Mouse (Mus musculus) bone marrow macrophage, adult 2 months (primary cell): ENCODE measurements around the gene Eno2. TPM values are rescaled to one million over a fixed set of nuclear protein-coding genes. Genes with fewer than 3 reads are reported as not detected.
A peak's percentile ranks its signal among the peaks of the same experiment; 100 is the strongest.

Experiments
- H3K27ac ChIP-seq: 2 replicates; pipeline ENCODE4 v1.5.1; 2012; ENCODE audit warnings: low read depth, low read length; ENCODE audit not compliant: insufficient read depth
- H3K4me1 ChIP-seq: 2 replicates; pipeline ENCODE4 v1.6.1; 2012; ENCODE audit warnings: low read length; ENCODE audit not compliant: control insufficient read depth, insufficient read depth
- H3K4me3 ChIP-seq: 2 replicates; pipeline ENCODE4 v1.5.1; 2012; ENCODE audit warnings: mild to moderate bottlenecking, low read length, moderate library complexity; ENCODE audit not compliant: insufficient read depth
- CTCF ChIP-seq: IDR thresholded peaks from 2 replicates; pipeline ENCODE4 v1.5.1; 2012; ENCODE audit warnings: low read depth, mild to moderate bottlenecking, low read length, moderate library complexity
- POLR2A ChIP-seq: IDR thresholded peaks from 2 replicates; pipeline ENCODE4 v1.6.1; 2012; ENCODE audit warnings: mild to moderate bottlenecking, low read depth, low read length, borderline replicate concordance
- polyA plus RNA-seq: library from polyadenylated mRNA; stranded (reverse); fragments of >200 nt; gene quantifications from 2 replicates; pipeline ENCODE4 v1.2.4, GENCODE M21; 2012; ENCODE audit not compliant: missing spikeins, insufficient read depth, insufficient read length

The Eno2 gene
- polyA plus RNA-seq, 1 experiment: 1.4 TPM

DNA sequence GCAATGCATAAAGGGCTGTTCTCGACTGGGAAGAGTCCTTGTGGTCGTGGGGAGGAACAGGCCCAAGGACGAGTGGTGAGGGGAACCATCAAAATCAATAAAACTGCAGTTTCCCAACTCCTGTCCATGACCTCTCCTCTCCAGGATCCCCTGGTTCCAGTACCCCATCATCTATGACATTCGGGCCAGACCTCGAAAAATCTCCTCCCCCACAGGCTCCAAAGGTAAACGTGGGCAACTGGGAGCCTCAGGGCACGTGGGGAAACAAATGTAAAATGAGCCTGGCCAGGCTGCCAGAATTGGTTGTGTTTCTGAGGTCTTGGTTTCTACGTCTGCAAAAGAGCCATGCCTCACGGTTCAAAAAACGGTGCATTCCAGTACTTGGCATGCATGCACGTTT, 56.6 kb downstream of the Eno2 start:
- TF ChIP-seq CTCF: no peak
- no peak for TF ChIP-seq POLR2A
- H3K4me3 ChIP-seq: peak overlapping the region; percentile 73
- H3K27ac ChIP-seq: peak overlapping the region; percentile 56
- H3K4me1 ChIP-seq: peaks cover 20% of the 10 kb centered on the region

DNA sequence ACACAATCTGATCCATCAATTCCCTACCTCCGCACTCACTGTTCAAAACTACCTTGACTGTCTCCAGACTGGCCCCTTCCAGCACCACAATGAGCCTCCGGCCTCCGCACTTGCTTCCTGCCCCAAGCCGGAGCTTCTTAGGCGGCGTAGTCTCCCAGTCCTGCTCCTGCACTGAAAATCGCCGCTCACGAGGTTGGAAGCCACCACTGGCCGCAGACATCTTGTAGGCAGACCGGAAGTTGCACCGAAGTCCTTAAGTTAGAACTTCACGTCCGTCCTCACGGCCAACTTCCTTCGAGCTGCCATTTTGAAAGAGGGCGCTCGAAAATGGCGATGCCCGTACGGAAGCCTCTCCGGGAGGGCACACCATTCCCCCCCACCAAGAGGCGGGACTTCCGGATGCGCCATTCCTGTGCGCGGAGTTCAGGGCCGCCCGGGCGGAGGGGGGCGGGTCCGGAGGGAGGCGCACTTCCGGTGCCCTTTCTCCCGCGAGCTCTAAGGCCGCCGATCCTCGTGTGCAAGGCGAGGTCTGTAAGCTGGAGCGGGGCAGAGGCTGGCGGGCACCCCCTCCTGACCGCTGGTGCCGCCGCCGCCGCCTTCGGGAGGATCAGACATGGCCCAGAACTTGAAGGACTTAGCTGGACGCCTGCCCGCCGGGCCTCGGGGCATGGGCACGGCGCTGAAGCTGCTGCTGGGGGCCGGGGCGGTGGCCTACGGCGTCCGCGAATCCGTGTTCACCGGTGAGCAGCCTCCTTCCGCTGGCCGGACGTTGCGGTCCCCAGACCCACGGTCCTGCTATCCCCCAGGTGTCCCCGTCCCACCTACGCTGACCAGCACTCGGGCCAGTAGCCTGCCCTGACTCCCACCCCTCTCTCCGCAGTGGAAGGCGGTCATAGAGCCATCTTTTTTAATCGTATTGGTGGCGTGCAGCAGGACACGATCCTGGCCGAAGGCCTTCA, 57.4 kb downstream of the Eno2 start, which contains the start of the genes Emg1 and Phb2:
TSS of gene Emg1 (minus strand) at position 355 of the 959 bp plus-strand sequence.
TSS of gene Phb2 (plus strand) at position 513 of the 959 bp plus-strand sequence.
- peak; percentile 18; the same call in 1 of the 2 replicates for TF ChIP-seq POLR2A
- TF ChIP-seq CTCF: no peak

More for the DNA sequence above, 57.4 kb downstream of the Eno2 start, which contains the start of the genes Emg1 and Phb2:
- H3K4me1 ChIP-seq: peaks cover 15% of the 10 kb centered on the region
- H3K4me3 ChIP-seq: peak within 1 kb of the TSS; percentile 87
- H3K27ac ChIP-seq: peak within 1 kb of the TSS; percentile 76

Other genes with a start within 250 kb of the Eno2 start
- gene C1s1, start 227.3 kb downstream of the Eno2 start, polyA plus RNA-seq: 0.55 TPM in 1 of 2 replicates, not detected in the other
- not detected in 2 replicates for gene C1rb, start 199.4 kb downstream of the Eno2 start, polyA plus RNA-seq
- not detected in 2 replicates for gene C1s2, start 133.6 kb downstream of the Eno2 start, polyA plus RNA-seq
- 57.4 and 70.0 TPM in 2 replicates for gene Lpcat3, start 106.6 kb downstream of the Eno2 start, polyA plus RNA-seq
- 48.2 and 54.9 TPM in 2 replicates for gene Emg1, start 57.5 kb downstream of the Eno2 start, polyA plus RNA-seq
- 94.1 and 97.8 TPM in 2 replicates for gene Phb2, start 57.3 kb downstream of the Eno2 start, polyA plus RNA-seq
- 583 and 614 TPM in 2 replicates for gene Ptpn6, start 31.0 kb downstream of the Eno2 start, polyA plus RNA-seq
- 221 and 253 TPM in 2 replicates for gene Grcc10, start 28.3 kb downstream of the Eno2 start, polyA plus RNA-seq
- not detected in 2 replicates for gene Gm45234, start 13.7 kb downstream of the Eno2 start, polyA plus RNA-seq
- gene Atn1, start 13.1 kb downstream of the Eno2 start, polyA plus RNA-seq: 30.1 and 34.0 TPM in 2 replicates
- gene Lrrc23, start 10.1 kb upstream of the Eno2 start, polyA plus RNA-seq: not detected in 2 replicates
- 31.4 and 43.6 TPM in 2 replicates for gene Spsb2, start 39.0 kb upstream of the Eno2 start, polyA plus RNA-seq
- 224 and 232 TPM in 2 replicates for gene Tpi1, start 44.6 kb upstream of the Eno2 start, polyA plus RNA-seq
- gene Usp5, start 59.8 kb upstream of the Eno2 start, polyA plus RNA-seq: 62.3 and 65.0 TPM in 2 replicates
- gene Cdca3, start 59.9 kb upstream of the Eno2 start, polyA plus RNA-seq: 70.1 and 76.5 TPM in 2 replicates
- gene Gnb3, start 70.6 kb upstream of the Eno2 start, polyA plus RNA-seq: not detected in 2 replicates
- 12.1 and 12.9 TPM in 2 replicates for gene P3h3, start 88.1 kb upstream of the Eno2 start, polyA plus RNA-seq
- 43.3 and 52.6 TPM in 2 replicates for gene Gpr162, start 94.3 kb upstream of the Eno2 start, polyA plus RNA-seq
- gene Cd4, start 118.5 kb upstream of the Eno2 start, polyA plus RNA-seq: 20.6 and 23.4 TPM in 2 replicates
- gene Lag3, start 142.0 kb upstream of the Eno2 start, polyA plus RNA-seq: 0.44 TPM in 1 of 2 replicates, not detected in the other
- 820 and 821 TPM in 2 replicates for gene Ptms, start 150.4 kb upstream of the Eno2 start, polyA plus RNA-seq
- 186 and 188 TPM in 2 replicates for gene Mlf2, start 161.7 kb upstream of the Eno2 start, polyA plus RNA-seq
- gene Cops7a, start 195.9 kb upstream of the Eno2 start, polyA plus RNA-seq: 49.3 and 58.7 TPM in 2 replicates
- gene Pianp, start 227.0 kb upstream of the Eno2 start, polyA plus RNA-seq: 5.5 and 7.2 TPM in 2 replicates
- 82.7 and 83.1 TPM in 2 replicates for gene Zfp384, start 239.5 kb upstream of the Eno2 start, polyA plus RNA-seq